Mouse (Mus musculus) kidney, adult 9 months (tissue): ENCODE data around the gene Trpv4.

ENCODE experiments used
- DNase-seq: peaks from one replicate; pipeline ENCODE4 v3.0.0; 2022

The Trpv4 gene

DNA sequence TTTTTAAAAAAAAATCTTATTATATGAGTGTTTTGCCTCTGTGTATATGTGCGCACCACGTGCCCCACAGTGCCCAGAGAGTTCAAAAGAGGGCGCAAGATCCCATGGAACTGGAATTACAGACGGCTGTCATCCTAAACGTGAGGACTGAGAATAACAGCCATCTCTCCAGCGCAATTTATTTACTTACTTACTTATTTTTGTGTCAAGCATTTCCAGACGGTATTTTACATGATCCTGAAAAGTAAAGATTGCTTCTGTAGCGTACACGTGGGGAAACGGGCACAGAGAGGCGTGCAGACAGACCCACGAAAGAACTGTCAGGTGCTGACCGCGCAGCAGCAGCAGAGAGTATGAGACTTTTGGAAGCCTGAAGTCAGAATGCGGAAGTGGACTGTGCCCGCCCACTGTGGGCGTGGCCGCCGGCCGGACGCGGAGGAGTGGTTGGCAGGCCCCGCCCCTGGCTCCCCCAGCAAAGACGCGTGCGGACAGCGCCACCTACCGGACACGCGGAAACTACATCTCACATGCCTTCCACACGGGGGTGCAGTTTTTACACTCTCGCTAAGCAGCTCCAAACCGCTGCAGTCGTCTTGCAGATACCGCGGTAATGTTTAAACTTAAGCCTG is 9.1 kb upstream of the Trpv4 start:
- peak; percentile 99 for DNase-seq

DNA sequence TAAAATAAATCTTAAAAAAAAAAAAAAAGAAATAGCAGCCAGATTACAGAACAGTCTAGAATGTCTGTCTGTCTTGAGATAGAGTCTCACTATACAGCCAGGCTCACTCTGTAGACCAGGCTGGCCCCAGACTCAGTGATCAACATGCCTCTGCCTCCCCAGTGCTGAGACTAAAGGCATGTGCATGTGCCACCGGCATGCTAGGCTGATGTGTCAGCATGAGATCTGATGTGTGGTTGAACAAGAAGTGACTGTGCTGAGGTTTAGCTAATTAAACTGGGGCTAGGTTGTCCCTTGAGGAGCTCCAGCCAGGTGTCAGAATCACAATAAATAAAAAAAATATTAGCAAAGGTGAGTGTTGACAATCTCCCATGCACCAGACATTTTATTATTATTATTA is 8.4 kb upstream of the Trpv4 start:
- no peak for DNase-seq

DNA sequence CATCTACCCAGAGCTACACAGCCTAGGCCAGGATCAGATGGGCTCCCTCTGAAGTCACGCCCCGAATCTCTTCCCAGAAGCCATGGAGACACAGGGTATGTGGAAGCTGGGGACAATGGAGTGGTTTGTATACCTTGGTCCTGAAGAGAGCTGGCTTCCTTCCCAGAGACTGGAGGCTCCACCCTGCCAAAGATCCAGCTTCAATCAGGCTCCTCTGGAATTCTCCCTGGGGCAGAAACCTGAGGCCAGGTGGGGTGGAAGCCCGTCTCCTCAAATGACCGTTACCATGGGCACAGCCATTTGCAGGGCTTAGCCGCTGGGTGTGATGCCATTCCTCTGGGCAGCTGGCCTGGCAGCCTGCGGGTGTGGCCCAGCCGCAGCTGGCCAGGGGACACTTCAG is 6.5 kb upstream of the Trpv4 start:
- DNase-seq, result peak; percentile 64

DNA sequence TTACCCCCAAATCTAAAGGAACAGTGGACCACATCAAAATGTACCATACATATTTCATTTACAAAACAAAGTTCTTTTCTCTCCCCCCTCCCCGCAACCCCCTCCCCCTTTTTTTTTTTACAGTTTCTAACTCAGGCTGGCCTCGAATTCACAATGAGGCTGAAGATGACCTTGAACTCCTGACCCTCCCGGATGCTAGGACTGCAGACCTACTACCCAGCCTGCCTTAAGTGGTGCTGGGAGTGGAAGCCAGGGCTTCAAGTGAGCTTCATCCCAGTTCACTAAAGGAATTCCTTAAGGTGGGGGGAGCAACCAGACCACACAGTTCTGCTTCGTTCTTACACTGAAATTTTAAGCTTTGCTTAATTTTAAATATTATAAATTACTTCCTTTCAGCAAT is 5.9 kb upstream of the Trpv4 start:
- no peak for DNase-seq

- no peak for DNase-seq
These were observed 2.8 kb upstream of the Trpv4 start for GRCm38 (mm10) chr5:114661029-114661428.

DNA sequence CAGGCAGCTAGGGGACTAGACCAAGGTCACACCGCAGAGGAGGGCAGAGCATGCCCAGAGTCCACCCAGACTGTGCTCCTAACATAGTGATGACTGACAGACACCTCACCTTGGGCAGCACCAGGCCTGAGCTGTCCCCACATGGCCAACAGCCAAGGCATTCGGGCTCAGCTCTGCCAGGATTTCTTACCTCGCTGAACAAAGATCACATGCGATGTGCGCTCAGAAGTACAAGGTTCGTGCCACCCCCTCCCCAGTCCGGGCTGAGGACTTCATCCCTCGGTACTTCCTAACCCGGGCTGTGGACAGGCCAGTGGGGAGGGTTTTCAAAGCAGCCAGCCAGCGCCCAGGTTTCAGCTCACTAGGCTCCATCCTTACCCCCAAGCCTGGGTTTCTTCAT is 795 bp downstream of the Trpv4 start:
- DNase-seq, result peak; percentile 96

- no peak for DNase-seq
These were observed 1.9 kb downstream of the Trpv4 start for GRCm38 (mm10) chr5:114656305-114656704.

DNA sequence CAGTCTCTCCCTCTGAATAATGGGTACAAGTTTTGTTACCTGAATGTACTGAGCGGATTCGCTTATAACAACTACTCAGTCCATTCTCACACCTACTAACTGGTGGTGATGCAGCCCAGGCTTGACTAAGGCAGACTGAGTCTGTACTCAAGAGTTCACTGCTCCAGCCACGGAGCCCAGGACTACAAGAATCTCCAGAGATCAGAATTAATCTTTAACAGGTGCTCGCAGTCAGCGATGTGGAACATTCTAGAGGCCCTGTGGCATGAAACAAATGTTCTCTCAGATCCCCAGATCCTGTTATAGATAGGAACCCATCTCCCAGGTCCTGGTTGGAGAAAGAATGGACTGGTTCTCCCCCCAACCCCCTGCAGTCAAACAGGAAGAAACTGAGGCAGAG is 2.5 kb downstream of the Trpv4 start:
- DNase-seq, result peak; percentile 88

- DNase-seq, result no peak
These were observed 4.4 kb downstream of the Trpv4 start for GRCm38 (mm10) chr5:114653656-114654437.

DNA sequence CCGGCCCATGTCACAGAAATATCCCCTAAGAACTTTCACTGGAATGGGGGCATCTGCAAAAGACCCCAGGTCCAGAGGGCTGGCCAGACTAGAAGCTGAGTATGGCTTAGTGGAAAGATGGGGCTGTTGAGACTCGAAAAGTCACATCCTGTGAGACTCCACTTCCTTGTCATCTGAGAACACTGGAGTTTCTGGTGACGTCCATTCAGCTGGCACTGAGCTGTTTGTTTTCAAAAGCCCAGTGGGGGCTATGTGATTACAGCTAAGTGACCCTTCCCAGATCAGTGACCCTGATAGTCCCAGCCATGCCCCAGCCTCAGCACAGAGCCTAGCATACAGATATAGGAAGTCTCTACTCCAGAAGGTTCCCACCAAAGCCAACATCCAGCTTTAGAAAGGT is 6.8 kb downstream of the Trpv4 start:
- no peak for DNase-seq

GRCm38 (mm10) chr5:114651002-114651401 is 7.2 kb downstream of the Trpv4 start:
- no peak for DNase-seq

GRCm38 (mm10) chr5:114648728-114649311 is 9.4 kb downstream of the Trpv4 start:
- peak; percentile 75 for DNase-seq

- peak; percentile 53 for DNase-seq
These were observed 10.8 kb downstream of the Trpv4 start for GRCm38 (mm10) chr5:114647211-114647974.

DNA sequence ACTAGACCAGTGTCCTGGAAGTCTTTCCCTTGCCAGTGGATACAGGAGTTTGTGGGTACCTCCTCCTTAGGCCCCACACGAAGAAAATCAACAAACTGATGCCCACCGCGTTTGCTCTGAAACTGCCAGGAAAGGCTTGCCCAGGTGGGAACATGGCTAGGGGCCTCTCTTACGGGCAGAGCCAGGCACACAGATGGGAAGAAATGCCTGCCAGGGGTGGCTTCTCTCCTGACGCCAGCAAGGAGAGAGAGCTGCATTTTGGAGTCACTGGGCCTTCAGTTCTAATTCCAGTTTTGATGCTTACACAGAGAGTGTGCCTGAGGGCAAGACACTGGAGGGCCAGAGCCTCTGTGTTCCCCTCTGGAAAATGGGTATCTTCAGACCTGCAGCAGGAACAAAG is 12.3 kb downstream of the Trpv4 start:
- no peak for DNase-seq

DNA sequence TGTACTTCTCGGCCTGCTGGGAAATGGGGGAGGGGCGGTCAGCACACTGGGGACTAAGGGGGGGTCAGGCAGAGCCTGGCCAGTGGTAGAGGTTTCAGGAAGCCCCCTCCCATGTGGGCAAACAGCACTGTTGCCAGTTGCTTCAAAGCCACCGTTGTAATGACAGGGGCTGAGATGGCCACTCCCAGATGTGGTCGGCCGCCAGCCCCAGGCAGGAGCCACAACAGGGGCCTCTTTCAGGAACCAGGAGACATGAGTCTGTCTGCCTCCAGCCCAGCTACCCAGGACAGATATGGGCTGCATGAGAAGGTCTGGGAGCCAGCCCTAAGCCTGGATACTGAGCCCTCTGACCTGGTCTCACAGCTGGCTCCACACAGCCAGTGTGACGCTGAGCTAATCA is 13.3 kb downstream of the Trpv4 start:
- no peak for DNase-seq

- DNase-seq, result no peak
These were observed 17.4 kb downstream of the Trpv4 start for GRCm38 (mm10) chr5:114640809-114641208.

- no peak for DNase-seq
These were observed 18.6 kb downstream of the Trpv4 start for GRCm38 (mm10) chr5:114639645-114639957.

GRCm38 (mm10) chr5:114638769-114639644 is 19.2 kb downstream of the Trpv4 start:
- peak; percentile 90 for DNase-seq

- no peak for DNase-seq
These were observed 22.1 kb downstream of the Trpv4 start for GRCm38 (mm10) chr5:114636091-114636490.

- DNase-seq, result peak; percentile 49
These were observed 26.9 kb downstream of the Trpv4 start for GRCm38 (mm10) chr5:114631336-114631735.

- peak; percentile 50 for DNase-seq
These were observed 32.6 kb downstream of the Trpv4 start for GRCm38 (mm10) chr5:114625590-114625989.

DNA sequence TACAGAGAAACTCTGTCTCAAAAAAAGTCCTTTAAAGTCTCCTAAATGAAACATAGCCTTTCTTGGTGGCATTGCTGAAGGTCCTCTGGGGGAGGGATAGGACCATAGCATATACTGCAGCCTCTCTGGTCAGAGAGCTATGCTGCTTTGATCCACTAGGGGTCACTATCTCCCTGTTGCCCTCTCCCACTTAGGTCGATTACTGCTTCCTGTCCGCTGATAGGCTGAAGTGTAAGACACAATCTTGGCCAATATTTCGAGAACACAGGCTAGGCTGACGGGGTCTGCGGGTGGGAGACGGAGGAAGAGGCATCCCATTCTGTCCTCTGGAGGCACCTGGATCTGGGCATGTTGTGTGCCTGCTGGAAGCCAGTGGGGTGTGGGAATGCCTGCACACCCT is 37.9 kb downstream of the Trpv4 start:
- DNase-seq, result peak; percentile 50

DNA sequence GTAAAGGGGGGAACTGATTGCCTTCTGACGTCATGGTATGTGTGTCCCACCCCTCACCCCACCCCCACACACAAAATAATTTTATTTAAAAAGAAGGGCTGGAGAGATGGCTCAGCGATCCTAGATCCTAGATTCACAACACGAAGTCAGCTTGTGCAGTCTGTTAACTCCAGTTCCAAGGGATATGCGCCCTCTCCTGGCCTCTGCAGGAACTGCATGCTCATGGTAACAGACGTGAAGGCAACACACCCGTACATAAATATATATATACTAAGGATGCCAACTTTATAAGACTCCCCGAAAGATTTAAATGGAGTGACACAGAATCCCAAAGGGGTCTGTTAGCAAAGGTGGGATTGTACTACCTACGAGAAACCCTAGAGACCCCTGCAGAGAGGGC is 39.4 kb downstream of the Trpv4 start:
- peak; percentile 77 for DNase-seq
